Mouse (Mus musculus) liver, embryonic 11.5 days (tissue): ENCODE data around the gene Tmprss2. TPM values are rescaled to one million over a fixed set of nuclear protein-coding genes. Genes with fewer than 3 reads are reported as not detected.
A peak's percentile ranks its signal among the peaks of the same experiment; 100 is the strongest.

Experiments used
- ATAC-seq: fragments of 200-750 bp; cut with Nextera tagmentation; replicated peaks from 2 replicates; pipeline ENCODE4 v1.8.0; 2017; ENCODE audit warnings: moderate number of reproducible peaks, mild to moderate bottlenecking, moderate TSS enrichment, moderate library complexity; ENCODE audit not compliant: low FRiP score
- DNase-seq: peaks from one replicate; pipeline ENCODE4 v3.0.0-alpha.2; 2017; ENCODE audit warnings: low spot score
- H3K27ac ChIP-seq: fragments of 300-500 bp; sonication (generic); 2 replicates; pipeline ENCODE4 v1.5.1; 2014; ENCODE audit warnings: mild to moderate bottlenecking, low read depth, low read length, control low read depth
- H3K27me3 ChIP-seq: fragments of 300-500 bp; sonication (generic); replicated peaks from 2 replicates; pipeline ENCODE4 v1.6.1; 2014; ENCODE audit warnings: low read length, mixed read lengths; ENCODE audit not compliant: control insufficient read depth, insufficient read depth
- H3K36me3 ChIP-seq: fragments of 300-500 bp; sonication (generic); 2 replicates; pipeline ENCODE4 v1.6.1; 2014; ENCODE audit warnings: mild to moderate bottlenecking, low read length, moderate library complexity, mixed read lengths; ENCODE audit not compliant: control insufficient read depth, insufficient read depth
- H3K4me1 ChIP-seq: fragments of 300-500 bp; sonication (generic); replicated peaks from 2 replicates; pipeline ENCODE4 v1.6.1; 2014; ENCODE audit warnings: low read length, mixed read lengths; ENCODE audit not compliant: control insufficient read depth, insufficient read depth
- H3K4me2 ChIP-seq: fragments of 300-500 bp; sonication (generic); 2 replicates; pipeline ENCODE4 v1.6.1; 2014; ENCODE audit warnings: mild to moderate bottlenecking, control low read depth, moderate library complexity
- H3K4me3 ChIP-seq: fragments of 300-500 bp; sonication (generic); 2 replicates; pipeline ENCODE4 v1.5.1; 2014; ENCODE audit warnings: low read depth, low read length, control low read depth
- H3K9ac ChIP-seq: fragments of 300-500 bp; sonication (generic); 2 replicates; pipeline ENCODE4 v1.6.1; 2014; ENCODE audit warnings: low read depth, low read length, control low read depth
- H3K9me3 ChIP-seq: fragments of 300-500 bp; sonication (generic); 2 replicates; pipeline ENCODE4 v1.6.1; 2016; ENCODE audit warnings: low read length, inconsistent platforms, mixed read lengths; ENCODE audit not compliant: control insufficient read depth
- WGBS: fragments of 180-500 bp; shearing (Covaris S2); extraction: QIAGEN DNeasy Blood & Tissue Kit; methylation state at CpG from one replicate; pipeline ENCODE4 v1.1.7; 2014; 5-methylcytosine and 5-hydroxymethylcytosine counted together
- polyA plus RNA-seq: library from polyadenylated mRNA; unstranded; fragments of >200 nt; fragmentation: Nextera tagmentation; extraction: Ambion mirVana; gene quantifications from 2 replicates; pipeline ENCODE4 v1.2.1, GENCODE M21; 2014

Tmprss2 gene
- polyA plus RNA-seq, 1 experiment from 2014 or later, result 3.0 TPM

GRCm38 (mm10) chr16:97536859-97537258, 74.1 kb downstream of the Tmprss2 start:
- no peak overlapping the region for H3K9ac ChIP-seq
- DNase-seq (no peak), ATAC-seq (0 out of 2 replicates have a peak, but pooled peaks have one; percentile 16)
- H3K4me3 ChIP-seq, result no peak overlapping the region
- peaks cover 20% of the 10 kb centered on the region for H3K4me1 ChIP-seq
- no peaks in the 10 kb centered on the region for H3K9me3 ChIP-seq
- 33% methylated on average over 1 of the region's 1 CpGs for WGBS
- H3K27me3 ChIP-seq, result no peaks in the 10 kb centered on the region
- no peak overlapping the region for H3K4me2 ChIP-seq
- H3K36me3 ChIP-seq, result no peaks in the 10 kb centered on the region
- no peak overlapping the region for H3K27ac ChIP-seq

DNA sequence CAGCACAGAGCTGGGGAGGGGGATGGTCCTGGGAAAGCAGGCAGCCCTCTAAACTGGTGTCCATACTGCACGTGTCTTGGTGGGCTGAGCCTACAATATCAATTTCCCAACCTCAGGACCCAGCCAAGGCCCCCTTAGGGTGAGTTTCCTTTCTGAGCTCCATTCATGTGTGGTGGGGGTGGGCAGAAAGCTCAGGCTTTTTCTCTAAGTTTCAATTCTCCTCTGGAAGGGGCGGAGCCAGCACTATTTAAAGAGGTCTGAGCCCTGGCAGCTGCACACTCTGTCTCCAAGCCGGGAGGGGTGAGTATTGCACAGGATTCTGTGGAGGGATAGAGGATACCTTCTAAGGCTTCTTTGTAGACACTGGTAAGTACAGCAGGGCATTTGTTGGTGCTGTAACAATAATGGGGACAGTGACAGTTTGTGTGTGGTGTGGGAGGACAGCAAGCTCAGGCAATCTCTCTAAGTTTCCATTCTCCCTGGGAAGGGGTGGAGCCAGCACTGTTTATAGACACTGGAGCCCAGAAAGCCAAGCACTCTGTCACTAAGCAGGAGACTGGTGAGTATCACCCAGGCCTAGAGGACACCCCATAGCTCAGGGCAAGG, 75.1 kb downstream of the Tmprss2 start:
- Histone ChIP-seq H3K4me3 (0 out of 2 replicates have a peak overlapping the region, but pooled peaks have one; percentile 10), H3K36me3 (no peaks in the 10 kb centered on the region), H3K9ac (no peak overlapping the region), H3K4me1 (peaks cover 20% of the 10 kb centered on the region), H3K27me3 (no peaks in the 10 kb centered on the region), H3K9me3 (no peaks in the 10 kb centered on the region), H3K4me2 (peak overlapping the region; percentile 38; the same call in 1 of the 2 replicates), H3K27ac (peak overlapping the region; percentile 28; the same call in 1 of the 2 replicates)
- DNase-seq, result peak; percentile 51
- peak; percentile 65 for ATAC-seq
- WGBS, result 9% methylated on average over 3 of the region's 3 CpGs

DNA sequence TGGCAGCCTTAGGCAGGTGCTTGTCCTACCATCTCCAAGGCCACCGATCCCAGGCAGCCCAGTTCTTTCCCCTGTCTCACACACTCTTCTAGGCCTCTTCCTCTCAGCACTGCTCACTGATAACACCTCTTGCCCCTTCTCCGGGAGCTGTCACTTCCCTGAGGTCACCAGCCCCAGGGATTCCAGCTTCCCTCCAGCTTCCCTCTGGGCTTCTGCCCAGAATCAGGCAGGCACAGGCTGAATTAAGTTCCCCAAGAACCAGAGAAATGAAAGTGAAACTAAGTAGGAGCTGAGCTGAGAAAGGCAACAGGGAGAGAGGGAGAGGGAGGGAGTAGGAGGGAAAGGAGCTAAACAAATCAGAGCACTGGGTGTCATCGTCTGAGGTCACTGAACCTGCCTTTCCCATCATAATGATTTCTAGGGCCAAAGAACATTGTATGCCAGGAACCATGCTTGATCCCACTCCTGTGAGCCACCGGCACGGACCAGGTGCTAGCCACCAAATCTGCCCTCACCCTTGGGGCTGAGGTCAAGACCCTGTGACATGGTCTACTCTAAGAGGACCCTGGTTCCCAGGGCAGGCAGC, 76.0 kb downstream of the Tmprss2 start:
- peaks cover 20% of the 10 kb centered on the region for H3K4me1 ChIP-seq
- H3K27me3 ChIP-seq, result no peaks in the 10 kb centered on the region
- 25% methylated on average over 5 of the region's 5 CpGs for WGBS
- H3K9me3 ChIP-seq, result no peaks in the 10 kb centered on the region
- DNase-seq (peak; percentile 36), ATAC-seq (0 out of 2 replicates have a peak, but pooled peaks have one; percentile 13)
- 0 out of 2 replicates have a peak overlapping the region, but pooled peaks have one; percentile 7 for H3K4me3 ChIP-seq
- peak overlapping the region; percentile 28; the same call in 1 of the 2 replicates for H3K27ac ChIP-seq
- H3K9ac ChIP-seq, result no peak overlapping the region
- H3K36me3 ChIP-seq, result no peaks in the 10 kb centered on the region
- H3K4me2 ChIP-seq, result peak overlapping the region; percentile 54

DNA sequence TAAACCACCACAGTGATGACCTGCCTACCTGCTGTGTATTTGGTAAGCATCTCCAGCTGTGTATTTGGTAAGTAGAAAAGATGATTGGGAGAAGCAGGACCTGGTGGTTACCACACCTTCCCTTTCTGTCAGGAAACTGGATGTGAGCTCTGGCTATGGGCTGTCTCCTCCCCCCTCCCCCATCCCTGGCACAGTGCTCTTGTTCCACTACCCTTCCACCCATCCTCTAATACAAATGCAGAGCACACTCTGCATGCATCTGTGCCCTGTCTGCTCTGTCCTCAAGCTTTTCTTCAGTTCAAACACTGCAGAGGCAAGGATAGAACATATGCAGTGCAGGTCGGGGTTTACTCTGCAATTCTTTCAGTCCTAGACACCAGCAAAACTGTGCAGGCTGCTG, 76.5 kb downstream of the Tmprss2 start:
- Histone ChIP-seq H3K27me3 (no peaks in the 10 kb centered on the region), H3K9ac (no peak overlapping the region), H3K27ac (no peak overlapping the region), H3K36me3 (no peaks in the 10 kb centered on the region), H3K4me3 (no peak overlapping the region), H3K9me3 (no peaks in the 10 kb centered on the region), H3K4me2 (peak overlapping the region; percentile 54), H3K4me1 (peaks cover 20% of the 10 kb centered on the region)
- DNase-seq, result no peak
- ATAC-seq, result no peak
- WGBS, result 27% methylated on average over 1 of the region's 1 CpGs

GRCm38 (mm10) chr16:97533751-97534150, 77.2 kb downstream of the Tmprss2 start:
- Histone ChIP-seq H3K36me3 (no peaks in the 10 kb centered on the region), H3K27ac (no peak overlapping the region), H3K4me3 (no peak overlapping the region), H3K9me3 (no peaks in the 10 kb centered on the region), H3K27me3 (no peaks in the 10 kb centered on the region), H3K4me2 (no peak overlapping the region), H3K9ac (no peak overlapping the region), H3K4me1 (peaks cover 20% of the 10 kb centered on the region)
- DNase-seq (no peak), ATAC-seq (no peak)
- 85% methylated on average over 5 of the region's 5 CpGs for WGBS

DNA sequence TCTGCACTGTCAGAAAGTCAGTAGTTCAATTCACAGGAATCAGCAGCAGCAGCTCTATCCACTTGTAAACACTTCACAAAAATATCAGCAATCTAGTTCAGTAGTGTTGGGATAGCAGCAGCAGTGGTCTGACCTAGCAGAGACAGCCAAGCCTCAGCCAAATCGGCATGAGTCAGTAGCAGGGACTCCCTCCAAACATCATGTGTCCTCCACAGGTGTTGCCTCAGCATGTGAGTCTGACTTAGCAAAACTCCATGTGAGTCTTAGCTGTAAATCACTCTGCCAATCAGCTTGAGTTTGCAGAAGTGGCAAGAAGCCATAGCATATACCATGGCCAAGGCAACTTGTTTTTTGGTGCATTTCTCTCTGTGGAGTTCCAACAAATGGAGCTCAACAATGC, 77.9 kb downstream of the Tmprss2 start:
- ATAC-seq, result no peak
- H3K9me3 ChIP-seq, result no peaks in the 10 kb centered on the region
- H3K9ac ChIP-seq, result no peak overlapping the region
- H3K4me1 ChIP-seq, result peaks cover 20% of the 10 kb centered on the region
- H3K27ac ChIP-seq, result no peak overlapping the region
- WGBS, result 86% methylated on average over 1 of the region's 1 CpGs
- H3K4me2 ChIP-seq, result no peak overlapping the region
- no peaks in the 10 kb centered on the region for H3K36me3 ChIP-seq
- DNase-seq, result no peak
- no peaks in the 10 kb centered on the region for H3K27me3 ChIP-seq
- no peak overlapping the region for H3K4me3 ChIP-seq

DNA sequence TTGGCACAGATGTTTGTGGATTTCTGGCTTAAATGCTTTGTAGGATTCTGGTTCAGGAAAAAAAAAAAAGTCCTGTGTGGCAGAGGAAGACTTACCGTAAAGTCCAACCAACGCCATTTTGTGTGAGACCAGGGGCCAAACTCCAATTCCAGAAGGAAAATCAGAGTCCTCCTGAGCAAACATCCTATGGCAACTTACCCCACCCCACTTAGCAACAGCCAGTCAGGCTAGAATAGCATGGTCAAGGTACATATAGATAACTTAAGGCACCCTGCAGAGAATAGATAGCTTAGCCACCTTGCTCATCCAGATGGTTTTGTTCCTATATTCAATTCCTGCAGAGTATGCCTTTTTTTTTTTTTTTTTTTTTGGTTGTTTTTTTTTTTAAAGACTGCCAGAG, 81.8 kb downstream of the Tmprss2 start:
- Histone ChIP-seq H3K9ac (no peak overlapping the region), H3K4me2 (no peak overlapping the region), H3K36me3 (no peaks in the 10 kb centered on the region), H3K4me1 (no peaks in the 10 kb centered on the region), H3K9me3 (no peaks in the 10 kb centered on the region), H3K27ac (no peak overlapping the region), H3K27me3 (no peaks in the 10 kb centered on the region), H3K4me3 (no peak overlapping the region)
- ATAC-seq (no peak), DNase-seq (no peak)
- 88% methylated on average over 2 of the region's 2 CpGs for WGBS

- no peak overlapping the region for H3K4me2 ChIP-seq
- no peak overlapping the region for H3K27ac ChIP-seq
- no peaks in the 10 kb centered on the region for H3K27me3 ChIP-seq
- 4% methylated on average over 1 of the region's 1 CpGs for WGBS
- ATAC-seq (0 out of 2 replicates have a peak, but pooled peaks have one; percentile 15), DNase-seq (peak; percentile 38)
- no peaks in the 10 kb centered on the region for H3K9me3 ChIP-seq
- H3K4me3 ChIP-seq, result no peak overlapping the region
- no peak overlapping the region for H3K9ac ChIP-seq
- H3K4me1 ChIP-seq, result no peaks in the 10 kb centered on the region
- no peaks in the 10 kb centered on the region for H3K36me3 ChIP-seq
These were observed 88.0 kb downstream of the Tmprss2 start for GRCm38 (mm10) chr16:97523024-97523423.

DNA sequence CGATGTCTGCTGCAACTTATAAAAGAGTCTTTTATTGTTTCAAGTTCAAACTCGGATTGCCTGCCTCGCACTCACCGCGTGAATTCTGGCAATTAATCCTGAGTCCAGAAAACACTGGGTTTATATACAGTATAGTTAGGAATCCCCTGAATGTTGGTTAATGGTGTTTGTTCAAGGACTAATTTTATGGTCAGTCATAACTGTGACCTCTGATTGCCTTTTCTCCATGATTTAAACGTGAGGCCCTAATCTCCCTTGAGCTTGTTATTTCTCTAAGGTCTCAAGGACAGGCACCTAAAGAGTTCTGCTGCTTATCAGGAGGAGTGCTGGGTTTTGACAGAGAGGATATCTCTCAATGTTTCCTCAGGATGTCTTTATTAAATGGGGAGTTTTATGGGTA, 89.0 kb downstream of the Tmprss2 start:
- no peak overlapping the region for H3K4me2 ChIP-seq
- no peak overlapping the region for H3K9ac ChIP-seq
- no peaks in the 10 kb centered on the region for H3K4me1 ChIP-seq
- H3K9me3 ChIP-seq, result no peaks in the 10 kb centered on the region
- no peak overlapping the region for H3K27ac ChIP-seq
- no peaks in the 10 kb centered on the region for H3K27me3 ChIP-seq
- 73% methylated on average over 6 of the region's 6 CpGs for WGBS
- DNase-seq, result no peak
- H3K36me3 ChIP-seq, result no peaks in the 10 kb centered on the region
- no peak for ATAC-seq
- no peak overlapping the region for H3K4me3 ChIP-seq
